Mouse (Mus musculus) hindbrain, embryonic 14.5 days (tissue): Measurements from ENCODE around the gene Psd4. TPM values are rescaled to one million over a fixed set of nuclear protein-coding genes. Genes with fewer than 3 reads are reported as not detected.

ENCODE experiments used
- ATAC-seq: fragments of 200-750 bp; cut with Nextera tagmentation; 2 replicates; pipeline ENCODE4 v1.8.0; 2017; ENCODE audit warnings: moderate number of reproducible peaks, mild to moderate bottlenecking, moderate TSS enrichment, moderate library complexity; ENCODE audit not compliant: low FRiP score
- DNase-seq: peaks from one replicate; pipeline ENCODE4 v3.0.0-alpha.2; 2015; ENCODE audit warnings: low spot score
- H3K27ac ChIP-seq: fragments of 300-500 bp; sonication (generic); 2 replicates; pipeline ENCODE4 v1.5.1; 2014; ENCODE audit warnings: mild to moderate bottlenecking, moderate library complexity
- H3K27me3 ChIP-seq: fragments of 300-500 bp; sonication (generic); 2 replicates; pipeline ENCODE4 v1.6.1; 2014; ENCODE audit warnings: mild to moderate bottlenecking, low read length, mixed read lengths; ENCODE audit not compliant: control insufficient read depth, insufficient read depth
- H3K36me3 ChIP-seq: fragments of 300-500 bp; sonication (generic); replicated peaks from 2 replicates; pipeline ENCODE4 v1.6.1; 2014; ENCODE audit not compliant: control insufficient read depth, insufficient read depth
- H3K4me1 ChIP-seq: fragments of 300-500 bp; sonication (generic); replicated peaks from 2 replicates; pipeline ENCODE4 v1.6.1; 2014; ENCODE audit warnings: antibody characterized with exemption, low read length, mixed read lengths; ENCODE audit not compliant: control insufficient read depth, insufficient read depth
- H3K4me2 ChIP-seq: fragments of 300-500 bp; sonication (generic); replicated peaks from 2 replicates; pipeline ENCODE4 v1.6.1; 2014; ENCODE audit warnings: mild to moderate bottlenecking, moderate library complexity
- H3K4me3 ChIP-seq: fragments of 300-500 bp; sonication (generic); replicated peaks from 2 replicates; pipeline ENCODE4 v1.5.1; 2014; ENCODE audit warnings: mild to moderate bottlenecking, low read length
- H3K9ac ChIP-seq: fragments of 300-500 bp; sonication (generic); 2 replicates; pipeline ENCODE4 v1.6.1; 2014
- H3K9me3 ChIP-seq: fragments of 300-500 bp; sonication (generic); 2 replicates; pipeline ENCODE4 v1.6.1; 2016; ENCODE audit warnings: low read length; ENCODE audit not compliant: control insufficient read depth
- WGBS: fragments of 180-500 bp; shearing (Covaris S2); extraction: QIAGEN DNeasy Blood & Tissue Kit; methylation state at CpG from one replicate; pipeline ENCODE4 v1.1.7; 2014; 5-methylcytosine and 5-hydroxymethylcytosine counted together
- polyA plus RNA-seq: library from polyadenylated mRNA; unstranded; fragments of >200 nt; fragmentation: Nextera tagmentation; extraction: Ambion mirVana; gene quantifications from 2 replicates; pipeline ENCODE4 v1.2.1, GENCODE M21; 2014

Psd4 gene
- polyA plus RNA-seq, 1 experiment from 2014 or later = 0.44 TPM

DNA sequence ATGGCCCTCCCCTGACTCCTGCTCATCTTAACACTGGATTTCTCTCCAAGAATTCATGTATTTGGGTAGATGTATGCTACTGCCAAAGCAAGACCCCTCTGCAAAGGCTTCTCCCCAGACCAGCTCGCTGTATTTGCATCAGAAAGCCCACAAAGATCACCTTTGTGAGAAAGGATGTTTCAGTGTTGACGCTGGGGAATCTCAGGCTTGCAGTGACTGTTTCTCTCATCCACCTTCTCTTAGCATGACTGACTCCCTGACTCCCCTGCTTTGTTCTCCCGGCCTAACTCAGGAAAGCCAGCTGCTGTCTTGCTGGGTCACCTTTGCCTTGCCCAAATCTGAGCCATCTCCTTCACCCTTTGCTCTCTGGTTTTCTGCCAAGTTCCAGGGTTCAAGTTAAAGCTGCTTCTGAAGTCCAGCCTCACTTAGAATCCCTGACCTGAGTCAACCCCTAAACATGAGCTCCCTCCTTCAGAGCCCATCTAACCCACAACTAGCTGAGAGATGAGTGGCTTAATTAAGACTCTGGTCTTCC, 75.9 kb downstream of the Psd4 start:
- Histone ChIP-seq H3K27ac (no peak overlapping the region), H3K27me3 (no peaks in the 10 kb centered on the region), H3K4me2 (no peak overlapping the region), H3K4me3 (no peak overlapping the region), H3K4me1 (no peaks in the 10 kb centered on the region), H3K36me3 (no peaks in the 10 kb centered on the region), H3K9me3 (no peaks in the 10 kb centered on the region), H3K9ac (no peak overlapping the region)
- 44% methylated on average over 3 of the region's 3 CpGs for WGBS
- DNase-seq (no peak), ATAC-seq (no peak)

DNA sequence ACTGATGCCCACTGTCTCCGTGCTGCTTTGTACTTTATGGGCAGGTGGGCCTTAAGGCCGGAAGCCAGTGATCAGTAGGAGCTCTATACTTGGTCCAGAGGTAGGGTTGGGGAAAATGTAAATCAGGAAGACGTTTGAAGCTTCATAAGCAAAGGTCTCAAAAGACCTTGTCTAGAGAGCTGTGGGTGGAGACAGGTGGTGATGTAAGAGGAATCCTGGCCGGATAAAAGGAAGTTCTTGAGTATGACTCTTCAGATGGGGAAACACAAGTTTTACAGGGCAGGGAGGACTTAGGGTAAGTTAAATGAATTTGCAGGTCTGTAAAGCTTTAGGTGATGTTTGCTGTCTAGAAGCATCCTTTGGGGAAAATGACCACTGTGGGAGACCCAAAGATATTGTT, 81.7 kb downstream of the Psd4 start:
- no peak for DNase-seq
- H3K4me3 ChIP-seq = no peak overlapping the region
- H3K27ac ChIP-seq = no peak overlapping the region
- H3K27me3 ChIP-seq = no peaks in the 10 kb centered on the region
- H3K4me2 ChIP-seq = no peak overlapping the region
- WGBS = 79% methylated on average over 4 of the region's 4 CpGs
- no peak overlapping the region for H3K9ac ChIP-seq
- peaks cover 3% of the 10 kb centered on the region; the same call in 1 of the 2 replicates for H3K4me1 ChIP-seq
- H3K9me3 ChIP-seq = no peaks in the 10 kb centered on the region
- no peaks in the 10 kb centered on the region for H3K36me3 ChIP-seq
- ATAC-seq = no peak

DNA sequence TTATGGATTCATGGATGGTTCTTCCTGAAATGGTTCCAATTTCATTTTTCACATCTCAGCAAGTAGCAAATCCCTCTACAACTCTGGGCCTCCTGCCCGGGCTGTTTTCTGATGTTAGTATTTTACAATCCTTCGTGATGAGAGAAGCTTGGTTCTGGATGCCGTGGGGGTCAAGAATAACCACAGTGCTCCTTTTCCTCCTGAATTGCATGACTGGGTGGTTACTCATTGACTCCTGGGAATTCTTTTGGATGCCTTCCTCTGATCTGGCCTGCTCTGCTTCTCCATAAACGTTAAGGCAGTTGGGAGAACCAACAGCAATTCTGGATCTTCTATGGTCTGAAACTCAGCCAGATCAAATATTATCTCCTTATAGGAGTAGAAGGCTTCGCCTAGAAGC, 85.8 kb downstream of the Psd4 start:
- ATAC-seq = no peak
- Histone ChIP-seq H3K4me2 (no peak overlapping the region), H3K4me3 (no peak overlapping the region), H3K27ac (no peak overlapping the region), H3K27me3 (no peaks in the 10 kb centered on the region), H3K9ac (no peak overlapping the region), H3K9me3 (no peaks in the 10 kb centered on the region), H3K36me3 (no peaks in the 10 kb centered on the region), H3K4me1 (peaks cover 3% of the 10 kb centered on the region; the same call in 1 of the 2 replicates)
- no peak for DNase-seq
- 82% methylated on average over 5 of the region's 5 CpGs for WGBS

DNA sequence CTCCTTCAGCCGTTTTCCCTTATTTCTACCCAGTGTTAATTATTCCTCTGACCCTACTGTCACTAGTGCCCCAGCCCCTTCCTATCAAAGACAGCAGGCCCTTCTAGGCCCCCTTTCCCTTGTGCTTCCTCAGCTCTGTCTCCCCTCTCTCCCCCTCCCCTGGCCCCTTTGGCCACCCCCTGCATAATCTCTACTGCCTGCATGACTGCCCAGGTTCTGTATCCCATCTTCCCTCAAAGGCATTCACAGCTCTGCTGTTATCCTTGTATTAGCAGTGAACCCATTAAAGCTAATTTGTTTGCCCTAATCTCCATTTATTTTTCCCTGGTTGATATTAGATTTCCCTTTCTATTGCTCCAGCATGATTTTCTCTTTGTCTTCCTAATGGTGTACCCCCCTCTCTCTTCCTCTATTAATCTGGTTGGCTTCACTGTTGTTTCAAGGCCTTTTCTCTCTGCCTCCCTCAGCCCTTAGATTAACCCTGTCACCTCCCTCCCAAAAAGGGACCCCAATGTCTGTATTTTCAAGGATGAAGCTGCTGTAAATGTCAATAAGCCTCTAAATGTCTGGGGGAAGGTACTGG, 87.1 kb downstream of the Psd4 start:
- Histone ChIP-seq H3K9ac (no peak overlapping the region), H3K36me3 (no peaks in the 10 kb centered on the region), H3K9me3 (no peaks in the 10 kb centered on the region), H3K4me3 (no peak overlapping the region), H3K4me2 (no peak overlapping the region), H3K4me1 (peaks cover 3% of the 10 kb centered on the region; the same call in 1 of the 2 replicates), H3K27me3 (no peaks in the 10 kb centered on the region), H3K27ac (peak overlapping the region; percentile 65)
- peak; percentile 74 for ATAC-seq
- DNase-seq = no peak
- 25% methylated on average over 1 of the region's 1 CpGs for WGBS

DNA sequence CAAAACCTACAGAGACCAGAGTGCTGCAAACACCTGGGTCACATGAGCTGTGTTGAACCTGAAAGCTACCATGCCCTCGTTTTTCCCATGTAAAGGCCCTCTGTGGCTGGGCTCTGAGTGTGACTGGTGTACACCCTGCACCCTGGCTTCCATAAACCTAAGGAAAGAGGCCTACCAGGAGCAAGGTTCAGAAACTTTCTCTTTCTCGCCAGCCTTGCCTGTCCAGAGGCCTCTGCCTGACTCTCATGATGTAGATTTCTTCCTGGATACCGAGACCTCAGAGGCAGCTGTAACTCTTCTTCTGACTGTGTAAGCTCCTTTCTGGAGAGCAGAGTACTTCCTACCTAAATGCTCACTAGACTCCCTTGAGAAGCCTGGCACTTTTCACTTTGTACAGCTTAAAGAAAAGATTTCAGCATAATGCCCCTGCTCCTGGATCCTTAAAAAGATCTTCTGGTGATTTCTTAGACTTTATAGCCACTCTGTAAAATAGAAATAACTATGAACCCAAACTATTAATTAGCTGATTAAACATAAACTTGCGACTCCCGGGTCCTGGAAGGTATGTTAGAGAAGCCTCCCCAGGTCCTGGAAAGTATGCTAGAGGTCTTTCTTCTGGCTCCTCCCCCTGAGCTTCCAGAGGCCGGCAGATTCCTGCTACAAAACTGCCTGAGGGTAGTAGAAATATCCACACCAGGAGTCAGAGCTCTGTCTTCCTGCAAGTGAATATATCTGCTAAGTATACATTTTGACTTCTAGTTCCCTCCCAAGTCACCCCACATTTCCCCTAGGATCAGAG, 87.9 kb downstream of the Psd4 start:
- Histone ChIP-seq H3K36me3 (no peaks in the 10 kb centered on the region), H3K27ac (peak overlapping the region; percentile 65; the same call in 1 of the 2 replicates), H3K9me3 (no peaks in the 10 kb centered on the region), H3K4me1 (peaks cover 3% of the 10 kb centered on the region; the same call in 1 of the 2 replicates), H3K4me2 (no peak overlapping the region), H3K27me3 (no peaks in the 10 kb centered on the region), H3K4me3 (no peak overlapping the region), H3K9ac (no peak overlapping the region)
- no peak for ATAC-seq
- WGBS = 57% methylated on average over 6 of the region's 6 CpGs
- no peak for DNase-seq

DNA sequence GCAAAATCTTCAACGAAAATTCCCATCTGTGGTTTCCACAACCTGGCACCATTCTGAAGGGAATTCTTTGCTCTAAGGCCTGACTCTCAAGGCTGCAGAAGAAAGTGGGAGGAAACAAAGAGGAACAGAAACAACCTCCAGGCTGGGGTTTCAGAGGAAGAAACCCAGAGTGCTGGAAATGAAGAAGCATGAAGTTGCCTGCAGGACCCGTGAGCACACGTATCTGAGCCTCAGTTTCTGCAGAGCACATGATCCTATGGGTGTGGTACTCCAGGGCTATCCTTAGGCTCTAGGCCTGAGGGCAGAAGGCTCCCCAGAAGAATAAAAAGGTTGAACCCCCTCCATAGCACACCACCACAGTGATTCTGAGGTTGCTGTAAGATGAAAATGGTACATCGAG, 89.5 kb downstream of the Psd4 start:
- no peak overlapping the region for H3K4me2 ChIP-seq
- DNase-seq = no peak
- no peaks in the 10 kb centered on the region for H3K9me3 ChIP-seq
- H3K9ac ChIP-seq = no peak overlapping the region
- H3K4me1 ChIP-seq = peaks cover 3% of the 10 kb centered on the region; the same call in 1 of the 2 replicates
- H3K4me3 ChIP-seq = no peak overlapping the region
- 85% methylated on average over 4 of the region's 4 CpGs for WGBS
- no peaks in the 10 kb centered on the region for H3K36me3 ChIP-seq
- no peak for ATAC-seq
- no peak overlapping the region for H3K27ac ChIP-seq
- no peaks in the 10 kb centered on the region for H3K27me3 ChIP-seq

DNA sequence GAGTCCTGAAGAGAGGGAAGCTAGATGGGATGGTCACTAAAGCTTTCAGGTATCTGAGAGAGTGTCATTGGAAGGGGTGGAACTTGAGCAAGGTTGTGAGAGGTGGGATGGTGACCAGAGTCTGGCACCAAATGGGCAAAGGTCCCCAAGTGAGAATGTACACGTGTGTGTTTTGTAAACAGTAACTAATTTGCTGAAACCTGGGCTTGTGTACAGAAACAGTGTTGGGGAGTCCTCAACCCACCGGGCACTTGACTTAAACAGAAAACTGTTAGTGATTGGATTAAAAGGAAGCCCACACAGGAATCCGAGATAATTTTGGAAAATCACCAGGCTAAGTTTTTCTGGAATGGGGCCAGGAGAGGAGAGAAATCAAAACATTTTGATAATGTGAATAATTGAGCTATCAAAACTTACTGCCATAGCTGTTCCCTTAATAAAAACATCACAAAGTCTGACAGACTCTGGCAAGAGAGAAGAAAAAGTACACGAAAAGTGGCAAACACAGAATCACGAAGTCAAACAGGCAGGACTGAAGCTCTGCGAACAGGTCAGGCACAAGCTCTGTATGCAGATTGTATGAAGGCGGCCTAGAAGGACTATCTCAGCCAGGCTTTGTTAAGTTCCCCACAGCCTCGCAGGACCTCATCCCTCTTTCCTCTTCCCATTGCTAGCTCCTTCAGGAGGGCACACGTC, 92.9 kb downstream of the Psd4 start:
- DNase-seq (no peak), ATAC-seq (no peak)
- Histone ChIP-seq H3K27me3 (no peaks in the 10 kb centered on the region), H3K4me3 (no peak overlapping the region), H3K36me3 (no peaks in the 10 kb centered on the region), H3K4me2 (no peak overlapping the region), H3K27ac (no peak overlapping the region), H3K4me1 (no peaks in the 10 kb centered on the region), H3K9ac (no peak overlapping the region), H3K9me3 (no peaks in the 10 kb centered on the region)
- 49% methylated on average over 9 of the region's 9 CpGs for WGBS

DNA sequence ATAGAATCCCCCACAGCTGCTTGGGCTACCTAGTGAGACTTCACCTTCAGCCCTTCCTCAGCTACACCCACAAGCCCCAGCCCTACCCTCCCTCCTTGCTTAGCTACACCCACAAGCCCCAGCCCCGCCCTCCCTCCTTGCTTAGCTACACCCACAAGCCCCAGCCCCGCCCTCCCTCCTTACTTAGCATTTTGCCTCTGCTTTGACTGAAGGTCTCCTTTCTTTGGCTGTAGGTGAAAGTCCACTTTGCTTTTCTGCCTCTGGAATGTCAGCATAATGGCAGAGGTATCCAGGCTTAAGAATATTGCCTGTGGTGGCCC, 93.4 kb downstream of the Psd4 start:
- ATAC-seq = no peak
- H3K27me3 ChIP-seq = no peaks in the 10 kb centered on the region

More for the DNA sequence above, 93.4 kb downstream of the Psd4 start:
- Histone ChIP-seq H3K9ac (no peak overlapping the region), H3K36me3 (no peaks in the 10 kb centered on the region), H3K4me2 (no peak overlapping the region), H3K4me3 (no peak overlapping the region), H3K9me3 (no peaks in the 10 kb centered on the region), H3K4me1 (no peaks in the 10 kb centered on the region), H3K27ac (no peak overlapping the region)
- WGBS = 24% methylated on average over 2 of the region's 2 CpGs
- DNase-seq = no peak
